Mouse (Mus musculus): ENCODE results near the gene H2afz. TPM values are rescaled to one million over a fixed set of nuclear protein-coding genes. Genes with fewer than 3 reads are reported as not detected.

The H2afz gene
- polyA plus RNA-seq (2012; rRNA removed), result 640 and 657 TPM in 2 replicates

DNA sequence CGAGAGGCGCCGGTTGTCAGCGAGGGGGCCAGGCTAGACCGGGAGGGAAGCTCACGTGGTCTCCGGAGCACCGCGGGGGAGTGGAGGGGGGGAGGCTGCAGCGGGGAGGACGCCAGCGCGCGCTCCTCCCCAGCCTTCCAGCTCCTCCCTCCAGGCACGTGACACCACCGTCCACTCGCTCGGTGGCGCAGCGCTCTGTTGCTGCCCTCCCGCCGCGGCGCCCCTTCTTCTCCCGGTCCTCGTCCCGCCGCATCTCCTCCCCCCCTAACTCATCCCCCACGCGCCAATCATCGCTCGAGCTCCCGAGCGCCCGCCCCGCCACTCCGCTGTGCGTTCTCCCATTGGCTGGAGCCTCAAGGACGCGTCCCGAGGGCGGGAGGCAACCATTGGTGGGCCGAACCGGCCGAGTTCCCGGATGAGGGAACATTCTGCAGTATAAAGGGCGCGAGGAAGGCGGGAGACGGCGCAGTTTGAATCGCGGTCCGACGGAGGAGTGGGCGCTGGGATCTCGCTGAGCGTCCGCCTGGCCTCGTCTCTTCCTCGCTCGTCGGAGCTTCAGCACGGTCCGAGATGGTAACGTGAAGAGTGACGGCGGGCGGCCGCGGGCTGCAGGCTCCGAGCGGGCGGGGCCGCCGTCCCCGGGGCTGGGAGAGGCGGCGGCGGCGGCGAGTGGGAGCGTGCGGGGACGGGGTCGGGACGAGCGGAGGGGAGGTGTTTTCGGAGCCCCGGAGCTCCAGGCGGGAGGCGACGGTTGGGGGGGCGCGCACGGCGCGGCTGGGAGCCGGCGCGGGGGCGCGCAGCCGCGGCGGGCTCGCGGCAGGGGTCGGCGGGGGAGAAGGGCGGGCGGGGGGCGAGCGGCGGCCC is at the start of gene H2afz:
TSS of gene H2afz (plus strand) at position 364 of the 864 bp plus-strand sequence.

GRCm38 (mm10) chr3:137867437-137868093 is 3.3 kb downstream of the H2afz start, which contains the start of gene Dnajb14:
Dnajb14 (plus strand) TSS chr3:137867675.

Other genes with a start within 250 kb of the H2afz start
- 0.44 and 0.56 TPM in 2 replicates for gene Ddit4l, start 242.9 kb upstream of the H2afz start, polyA plus RNA-seq (2012; rRNA removed)
- not detected in 2 replicates for gene Gm21962, start 193.0 kb upstream of the H2afz start, polyA plus RNA-seq (2012; rRNA removed)
- gene Dnajb14, start 3.2 kb downstream of the H2afz start, polyA plus RNA-seq (2012; rRNA removed), result 2.6 and 2.9 TPM in 2 replicates
- gene Lamtor3, start 54.0 kb downstream of the H2afz start, polyA plus RNA-seq (2012; rRNA removed), result 14.9 and 18.9 TPM in 2 replicates
- gene Dapp1, start 117.1 kb downstream of the H2afz start, polyA plus RNA-seq (2012; rRNA removed), result 2.5 and 3.2 TPM in 2 replicates
- 0.03 TPM in 2 replicates for gene 1110002E22Rik, start 200.6 kb downstream of the H2afz start, polyA plus RNA-seq (2012; rRNA removed)
- not detected in 2 replicates for gene Gm5105, start 202.9 kb downstream of the H2afz start, polyA plus RNA-seq (2012; rRNA removed)